Comparison of ENCODE assay signal across 11 mouse cellular contexts in the genomic region with DNA sequence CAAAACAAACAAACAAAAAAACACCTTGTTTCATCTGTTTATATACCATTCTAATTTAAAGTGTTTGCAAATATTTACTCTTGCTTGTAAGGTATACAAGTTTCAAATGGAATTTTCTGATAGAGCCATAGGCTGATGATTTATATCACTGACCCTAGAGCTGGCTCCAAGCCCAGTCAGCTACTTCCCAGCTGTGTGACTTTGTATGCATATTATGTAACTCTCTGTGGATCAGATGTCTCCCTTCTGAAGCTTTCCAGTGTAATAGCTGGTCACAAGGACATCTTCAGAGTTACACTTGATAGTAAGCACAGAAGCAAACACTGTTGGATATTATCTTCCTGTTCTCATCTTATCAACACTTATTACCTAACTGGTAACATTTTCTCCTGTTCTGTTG.
A peak's percentile ranks its signal among the peaks of the same experiment; 100 is the strongest.
DNase-seq lines count a peak whose midpoint lies in the region; ATAC-seq lines count a peak whose summit lies in the region.
"Had no signal": no experiment of that assay in that cellular context is flagged by ENCODE, and none has a peak within 500 bp of the region (broad histone marks: within the 10 kb centered on the region; RNA-seq: fewer than 3 reads in every experiment).

No protein-coding gene starts in this region.

- intact Hi-C loops in gastrocnemius, postnatal 14 days (cut with DNase I; ENCODE audit: low total_unique reads) = no loop called here
- intact Hi-C loops in left cerebral cortex, postnatal 36 days (cut with DNase I) = no loop called here

- DNase-seq in gastrocnemius, adult 18-20 months (ENCODE audit: low spot score) = peak; percentile 3
- no peak for DNase-seq in gastrocnemius, postnatal 14 days
- DNase-seq in 3T3-L1 (ENCODE audit: low read depth, low spot score) = peak; percentile 49
- no peak for DNase-seq in left cerebral cortex, postnatal 36 days (ENCODE audit: low spot score in 2 of 2)
- no peak for DNase-seq in layer of hippocampus, postnatal 14 days (ENCODE audit: low spot score in 2 of 2)
- DNase-seq: B cell, adult 2 months had no signal

- ATAC-seq in common myeloid progenitor, adult 5-6 weeks (replicated peaks; ENCODE audit: low read depth, poor library complexity, severe bottlenecking) = peak; percentile 40
- peak; percentile 92 for ATAC-seq in lung, embryonic 16.5 days (ENCODE audit: low read depth)
- ATAC-seq in hindbrain, embryonic 12.5 days (ENCODE audit: low FRiP score) = no peak

- peaks cover 7% of the 10 kb centered on the region; the same call in 1 of the 2 replicates for H3K4me1 ChIP-seq in lung, embryonic 16.5 days (replicated peaks; ENCODE audit: control insufficient read depth, insufficient read depth, low read length)
- no peaks in the 10 kb centered on the region for H3K4me1 ChIP-seq in hindbrain, embryonic 12.5 days
- H3K4me1 ChIP-seq: heart, embryonic 12.5 days; neural tube, embryonic 12.5 days had no signal

- no peaks in the 10 kb centered on the region for H3K27me3 ChIP-seq in lung, embryonic 16.5 days (ENCODE audit: control insufficient read depth, insufficient read depth, low read depth, low read length)
- no peaks in the 10 kb centered on the region for H3K27me3 ChIP-seq in hindbrain, embryonic 12.5 days
- H3K27me3 ChIP-seq: heart, embryonic 12.5 days; neural tube, embryonic 12.5 days had no signal

- H3K36me3 ChIP-seq in lung, embryonic 16.5 days (ENCODE audit: control insufficient read depth, insufficient read depth, low read length) = no peaks in the 10 kb centered on the region
- H3K36me3 ChIP-seq in hindbrain, embryonic 12.5 days = no peaks in the 10 kb centered on the region
- H3K36me3 ChIP-seq: heart, embryonic 12.5 days; neural tube, embryonic 12.5 days had no signal

- peak overlapping the region; percentile 22; the same call in 1 of the 2 replicates for H3K27ac ChIP-seq in lung, embryonic 16.5 days (ENCODE audit: low read length)
- no peak overlapping the region for H3K27ac ChIP-seq in hindbrain, embryonic 12.5 days
- H3K27ac ChIP-seq: neural tube, embryonic 12.5 days had no signal

- H3K4me3 ChIP-seq in lung, embryonic 16.5 days (ENCODE audit: low read length) = no peak overlapping the region
- no peak overlapping the region for H3K4me3 ChIP-seq in hindbrain, embryonic 12.5 days
- H3K4me3 ChIP-seq: heart, embryonic 12.5 days; neural tube, embryonic 12.5 days had no signal

- no peaks in the 10 kb centered on the region for H3K9me3 ChIP-seq in lung, embryonic 16.5 days (ENCODE audit: control insufficient read depth, low read length)
- H3K9me3 ChIP-seq in hindbrain, embryonic 12.5 days (replicated peaks) = no peaks in the 10 kb centered on the region
- H3K9me3 ChIP-seq: heart, embryonic 12.5 days; neural tube, embryonic 12.5 days had no signal

- no peak overlapping the region for H3K4me2 ChIP-seq in lung, embryonic 16.5 days (ENCODE audit: low read depth, low read length)
- H3K4me2 ChIP-seq in hindbrain, embryonic 12.5 days (replicated peaks) = no peak overlapping the region
- H3K4me2 ChIP-seq: heart, embryonic 12.5 days; neural tube, embryonic 12.5 days had no signal

- H3K9ac ChIP-seq in lung, embryonic 16.5 days (ENCODE audit: low read length) = no peak overlapping the region
- H3K9ac ChIP-seq in hindbrain, embryonic 12.5 days = no peak overlapping the region
- H3K9ac ChIP-seq: heart, embryonic 12.5 days; neural tube, embryonic 12.5 days had no signal

Comparison
In these comparisons a context has a peak if more than half of its experiments do, and no peak if none do; other contexts are left out.
1. DNase-seq: peak in gastrocnemius, adult 18-20 months (single experiment) and 3T3-L1 (single experiment); none in gastrocnemius, postnatal 14 days (single experiment), left cerebral cortex, postnatal 36 days (0 of 2) and layer of hippocampus, postnatal 14 days (0 of 2).